Mouse (Mus musculus) stomach, embryonic 14.5 days (tissue): ENCODE measurements around the gene Cdk2. TPM values are rescaled to one million over a fixed set of nuclear protein-coding genes. Genes with fewer than 3 reads are reported as not detected.

Source experiments
- ATAC-seq: fragments of 200-750 bp; cut with Nextera tagmentation; 2 replicates; pipeline ENCODE4 v1.8.0; 2017; ENCODE audit warnings: low read depth, moderate TSS enrichment; ENCODE audit not compliant: insufficient number of reproducible peaks, insufficient read depth, low FRiP score
- H3K27ac ChIP-seq: fragments of 300-500 bp; sonication (generic); 2 replicates; pipeline ENCODE4 v1.5.1; 2014; ENCODE audit warnings: mild to moderate bottlenecking, low read length, moderate library complexity, mixed read lengths
- H3K27me3 ChIP-seq: fragments of 300-500 bp; sonication (generic); 2 replicates; pipeline ENCODE4 v1.6.1; 2014; ENCODE audit warnings: low read length, control low read depth, mixed read lengths; ENCODE audit not compliant: control insufficient read depth, insufficient read depth
- H3K36me3 ChIP-seq: fragments of 300-500 bp; sonication (generic); 2 replicates; pipeline ENCODE4 v1.6.1; 2014; ENCODE audit warnings: mild to moderate bottlenecking, control low read depth, low read length, moderate library complexity, mixed read lengths; ENCODE audit not compliant: control insufficient read depth, insufficient read depth
- H3K4me1 ChIP-seq: fragments of 300-500 bp; sonication (generic); 2 replicates; pipeline ENCODE4 v1.6.1; 2014; ENCODE audit warnings: low read length, control low read depth, mixed read lengths; ENCODE audit not compliant: control insufficient read depth, insufficient read depth
- H3K4me2 ChIP-seq: fragments of 300-500 bp; sonication (generic); replicated peaks from 2 replicates; pipeline ENCODE4 v1.6.1; 2014; ENCODE audit warnings: low read depth, low read length, control low read depth
- H3K4me3 ChIP-seq: fragments of 300-500 bp; sonication (generic); 2 replicates; pipeline ENCODE4 v1.5.1; 2014; ENCODE audit warnings: low read depth, low read length, control low read depth
- H3K9ac ChIP-seq: fragments of 300-500 bp; sonication (generic); replicated peaks from 2 replicates; pipeline ENCODE4 v1.6.1; 2014; ENCODE audit warnings: low read depth, mild to moderate bottlenecking, control low read depth, low read length, moderate library complexity, mixed read lengths
- H3K9me3 ChIP-seq: fragments of 300-500 bp; sonication (generic); 2 replicates; pipeline ENCODE4 v1.6.1; 2016; ENCODE audit warnings: low read depth, low read length, control low read depth; ENCODE audit not compliant: control insufficient read depth
- WGBS: fragments of 180-500 bp; shearing (Covaris S2); extraction: QIAGEN DNeasy Blood & Tissue Kit; methylation state at CpG from one replicate; pipeline ENCODE4 v1.1.7; 2014; 5-methylcytosine and 5-hydroxymethylcytosine counted together
- polyA plus RNA-seq: library from polyadenylated mRNA; unstranded; fragments of >200 nt; fragmentation: Nextera tagmentation; extraction: Ambion mirVana; gene quantifications from 2 replicates; pipeline ENCODE4 v1.2.1, GENCODE M21; 2014

Cdk2 gene
- polyA plus RNA-seq, 1 experiment from 2014 or later = 90.3 TPM

GRCm38 (mm10) chr10:128653866-128654265 lies 51.0 kb downstream of the Cdk2 start:
- Histone ChIP-seq H3K27me3 (no peaks in the 10 kb centered on the region), H3K36me3 (no peaks in the 10 kb centered on the region), H3K4me3 (no peak overlapping the region), H3K9me3 (no peaks in the 10 kb centered on the region), H3K4me2 (no peak overlapping the region), H3K4me1 (peaks cover 3% of the 10 kb centered on the region; the same call in 1 of the 2 replicates), H3K9ac (no peak overlapping the region), H3K27ac (no peak overlapping the region)
- ATAC-seq = no peak
- WGBS = 76% methylated on average over 4 of the region's 4 CpGs

Other genes with a start within 250 kb of the Cdk2 start
- 109 and 110 TPM in 2 replicates for gene Smarcc2, start 245.8 kb downstream of the Cdk2 start, polyA plus RNA-seq
- 1,824 and 1,933 TPM in 2 replicates for gene Myl6, start 210.9 kb downstream of the Cdk2 start, polyA plus RNA-seq
- gene Myl6b, start 206.3 kb downstream of the Cdk2 start, polyA plus RNA-seq = 3.2 and 3.4 TPM in 2 replicates
- gene Esyt1, start 179.2 kb downstream of the Cdk2 start, polyA plus RNA-seq = 25.8 and 28.9 TPM in 2 replicates
- gene Zc3h10, start 157.3 kb downstream of the Cdk2 start, polyA plus RNA-seq = 8.8 and 10.7 TPM in 2 replicates
- 4,724 and 5,059 TPM in 2 replicates for gene Rpl41, start 155.7 kb downstream of the Cdk2 start, polyA plus RNA-seq
- gene Pa2g4, start 139.0 kb downstream of the Cdk2 start, polyA plus RNA-seq = 210 and 218 TPM in 2 replicates
- 27.1 TPM in 2 replicates for gene Erbb3, start 115.4 kb downstream of the Cdk2 start, polyA plus RNA-seq
- 1,148 and 1,216 TPM in 2 replicates for gene Rps26, start 78.3 kb downstream of the Cdk2 start, polyA plus RNA-seq
- gene Ikzf4, start 59.0 kb downstream of the Cdk2 start, polyA plus RNA-seq = 3.5 and 4.9 TPM in 2 replicates
- gene Suox, start 31.0 kb downstream of the Cdk2 start, polyA plus RNA-seq = 14.6 and 16.3 TPM in 2 replicates
- gene Rab5b, start 8.8 kb downstream of the Cdk2 start, polyA plus RNA-seq = 65.9 and 70.7 TPM in 2 replicates
- gene Pmel, start 836 bp downstream of the Cdk2 start, polyA plus RNA-seq = 1.7 and 2.3 TPM in 2 replicates
- 17.5 and 17.9 TPM in 2 replicates for gene Dgka, start 39.8 kb upstream of the Cdk2 start, polyA plus RNA-seq
- gene Pym1, start 42.9 kb upstream of the Cdk2 start, polyA plus RNA-seq = 37.2 and 38.7 TPM in 2 replicates
- gene Mmp19, start 85.9 kb upstream of the Cdk2 start, polyA plus RNA-seq = 0.78 and 1.2 TPM in 2 replicates
- gene Dnajc14, start 99.0 kb upstream of the Cdk2 start, polyA plus RNA-seq = 40.0 and 40.2 TPM in 2 replicates
- 17.2 and 19.3 TPM in 2 replicates for gene Tmem198b, start 99.3 kb upstream of the Cdk2 start, polyA plus RNA-seq
- gene Sarnp, start 112.3 kb upstream of the Cdk2 start, polyA plus RNA-seq = 204 and 209 TPM in 2 replicates
- gene Ormdl2, start 116.6 kb upstream of the Cdk2 start, polyA plus RNA-seq = 69.6 and 76.6 TPM in 2 replicates
- 4.2 and 4.6 TPM in 2 replicates for gene Gdf11, start 186.7 kb upstream of the Cdk2 start, polyA plus RNA-seq
- gene Cd63, start 196.0 kb upstream of the Cdk2 start, polyA plus RNA-seq = 663 and 664 TPM in 2 replicates
- 14.9 and 17.1 TPM in 2 replicates for gene Rdh5, start 217.9 kb upstream of the Cdk2 start, polyA plus RNA-seq
- 222 and 236 TPM in 2 replicates for gene Bloc1s1, start 219.0 kb upstream of the Cdk2 start, polyA plus RNA-seq
- gene Itga7, start 228.8 kb upstream of the Cdk2 start, polyA plus RNA-seq = 2.6 and 4.4 TPM in 2 replicates